Mouse (Mus musculus) hindbrain, embryonic 12.5 days (tissue): ENCODE measurements at regions not wholly inside any gene's neighbourhood (a gene's known extent, or its start where the extent isn't known, plus 50 kb on each side); places are given as distances from the start of the nearest gene placed in this dataset.

Experiments used
- ATAC-seq: fragments of 200-750 bp; cut with Nextera tagmentation; 2 replicates; pipeline ENCODE4 v1.8.0; 2017; ENCODE audit warnings: moderate TSS enrichment; ENCODE audit not compliant: low FRiP score
- H3K27ac ChIP-seq: fragments of 300-500 bp; sonication (generic); 2 replicates; pipeline ENCODE4 v1.5.1; 2016; ENCODE audit warnings: mild to moderate bottlenecking
- H3K27me3 ChIP-seq: fragments of 300-500 bp; sonication (generic); 2 replicates; pipeline ENCODE4 v1.6.1; 2016; ENCODE audit warnings: mild to moderate bottlenecking
- H3K36me3 ChIP-seq: fragments of 300-500 bp; sonication (generic); 2 replicates; pipeline ENCODE4 v1.6.1; 2016; ENCODE audit warnings: mild to moderate bottlenecking
- H3K4me1 ChIP-seq: fragments of 300-500 bp; sonication (generic); 2 replicates; pipeline ENCODE4 v1.6.1; 2016
- H3K4me2 ChIP-seq: fragments of 300-500 bp; sonication (generic); replicated peaks from 2 replicates; pipeline ENCODE4 v1.6.1; 2016; ENCODE audit warnings: mild to moderate bottlenecking
- H3K4me3 ChIP-seq: fragments of 300-500 bp; sonication (generic); 2 replicates; pipeline ENCODE4 v1.5.1; 2016; ENCODE audit warnings: mild to moderate bottlenecking
- H3K9ac ChIP-seq: fragments of 300-500 bp; sonication (generic); 2 replicates; pipeline ENCODE4 v1.6.1; 2016; ENCODE audit warnings: mild to moderate bottlenecking, moderate library complexity
- H3K9me3 ChIP-seq: fragments of 300-500 bp; sonication (generic); replicated peaks from 2 replicates; pipeline ENCODE4 v1.6.1; 2016; ENCODE audit warnings: mild to moderate bottlenecking
- WGBS: fragments of 180-500 bp; shearing (Covaris S2); methylation state at CpG from one replicate; pipeline ENCODE4 v1.1.7; 2016; 5-methylcytosine and 5-hydroxymethylcytosine counted together

- Histone ChIP-seq H3K9me3 (no peaks in the 10 kb centered on the region), H3K9ac (no peak overlapping the region), H3K36me3 (no peaks in the 10 kb centered on the region), H3K4me1 (no peaks in the 10 kb centered on the region), H3K4me3 (no peak overlapping the region), H3K4me2 (no peak overlapping the region), H3K27me3 (no peaks in the 10 kb centered on the region), H3K27ac (no peak overlapping the region)
- ATAC-seq = no peak
- WGBS = 85% methylated on average over 2 of the region's 2 CpGs
These were observed 149.9 kb downstream of the Map2k4 start for GRCm38 (mm10) chr11:65638211-65638610.

GRCm38 (mm10) chr11:65637206-65637605 lies 150.9 kb downstream of the Map2k4 start:
- Histone ChIP-seq H3K9me3 (no peaks in the 10 kb centered on the region), H3K27me3 (no peaks in the 10 kb centered on the region), H3K27ac (no peak overlapping the region), H3K9ac (no peak overlapping the region), H3K4me2 (no peak overlapping the region), H3K4me3 (no peak overlapping the region), H3K4me1 (no peaks in the 10 kb centered on the region), H3K36me3 (no peaks in the 10 kb centered on the region)
- WGBS = 81% methylated on average over 3 of the region's 3 CpGs
- no peak for ATAC-seq

GRCm38 (mm10) chr11:65635307-65635706 lies 152.8 kb downstream of the Map2k4 start:
- Histone ChIP-seq H3K9me3 (no peaks in the 10 kb centered on the region), H3K36me3 (no peaks in the 10 kb centered on the region), H3K9ac (no peak overlapping the region), H3K4me2 (no peak overlapping the region), H3K27me3 (no peaks in the 10 kb centered on the region), H3K4me1 (no peaks in the 10 kb centered on the region), H3K4me3 (no peak overlapping the region), H3K27ac (no peak overlapping the region)
- ATAC-seq = no peak
- WGBS = 83% methylated on average over 4 of the region's 4 CpGs

GRCm38 (mm10) chr11:65631164-65631563 lies 156.9 kb downstream of the Map2k4 start:
- 79% methylated on average over 3 of the region's 3 CpGs for WGBS
- ATAC-seq = no peak

GRCm38 (mm10) chr11:65630436-65630835 lies 157.7 kb downstream of the Map2k4 start:
- 53% methylated on average over 1 of the region's 1 CpGs for WGBS
- no peak overlapping the region for H3K9ac ChIP-seq
- no peaks in the 10 kb centered on the region for H3K9me3 ChIP-seq
- no peak overlapping the region for H3K4me2 ChIP-seq
- no peaks in the 10 kb centered on the region for H3K4me1 ChIP-seq
- H3K4me3 ChIP-seq = no peak overlapping the region
- no peaks in the 10 kb centered on the region for H3K27me3 ChIP-seq
- no peak for ATAC-seq
- no peaks in the 10 kb centered on the region for H3K36me3 ChIP-seq
- no peak overlapping the region for H3K27ac ChIP-seq

More at GRCm38 (mm10) chr11:65631164-65631563, 156.9 kb downstream of the Map2k4 start:
- H3K36me3 ChIP-seq = no peaks in the 10 kb centered on the region
- no peak overlapping the region for H3K4me2 ChIP-seq
- no peak overlapping the region for H3K27ac ChIP-seq
- H3K4me1 ChIP-seq = no peaks in the 10 kb centered on the region
- no peaks in the 10 kb centered on the region for H3K9me3 ChIP-seq
- no peak overlapping the region for H3K9ac ChIP-seq
- H3K4me3 ChIP-seq = no peak overlapping the region
- no peaks in the 10 kb centered on the region for H3K27me3 ChIP-seq

GRCm38 (mm10) chr11:65629320-65629719 lies 158.8 kb downstream of the Map2k4 start:
- no peaks in the 10 kb centered on the region for H3K27me3 ChIP-seq
- no peak for ATAC-seq
- 95% methylated on average over 5 of the region's 5 CpGs for WGBS
- H3K27ac ChIP-seq = no peak overlapping the region
- H3K4me3 ChIP-seq = no peak overlapping the region
- H3K4me1 ChIP-seq = no peaks in the 10 kb centered on the region
- no peak overlapping the region for H3K9ac ChIP-seq
- no peak overlapping the region for H3K4me2 ChIP-seq
- H3K36me3 ChIP-seq = no peaks in the 10 kb centered on the region
- no peaks in the 10 kb centered on the region for H3K9me3 ChIP-seq

GRCm38 (mm10) chr11:65618976-65619375 lies 169.1 kb downstream of the Map2k4 start:
- Histone ChIP-seq H3K27me3 (no peaks in the 10 kb centered on the region), H3K4me1 (no peaks in the 10 kb centered on the region), H3K9ac (no peak overlapping the region), H3K9me3 (no peaks in the 10 kb centered on the region), H3K4me2 (no peak overlapping the region), H3K27ac (no peak overlapping the region), H3K36me3 (no peaks in the 10 kb centered on the region), H3K4me3 (no peak overlapping the region)
- WGBS = 89% methylated on average over 4 of the region's 4 CpGs
- no peak for ATAC-seq

GRCm38 (mm10) chr11:65610536-65610935 lies 177.6 kb downstream of the Map2k4 start:
- Histone ChIP-seq H3K4me1 (no peaks in the 10 kb centered on the region), H3K4me2 (no peak overlapping the region), H3K9me3 (no peaks in the 10 kb centered on the region), H3K36me3 (no peaks in the 10 kb centered on the region), H3K27ac (no peak overlapping the region), H3K27me3 (no peaks in the 10 kb centered on the region), H3K9ac (no peak overlapping the region), H3K4me3 (no peak overlapping the region)
- ATAC-seq = no peak
- 92% methylated on average over 3 of the region's 3 CpGs for WGBS

GRCm38 (mm10) chr11:65609056-65609455 lies 179.0 kb downstream of the Map2k4 start:
- H3K4me2 ChIP-seq = no peak overlapping the region
- H3K27me3 ChIP-seq = no peaks in the 10 kb centered on the region
- H3K36me3 ChIP-seq = no peaks in the 10 kb centered on the region
- 80% methylated on average over 4 of the region's 4 CpGs for WGBS
- no peaks in the 10 kb centered on the region for H3K4me1 ChIP-seq
- H3K9me3 ChIP-seq = no peaks in the 10 kb centered on the region
- no peak overlapping the region for H3K9ac ChIP-seq
- ATAC-seq = no peak
- H3K4me3 ChIP-seq = no peak overlapping the region
- H3K27ac ChIP-seq = no peak overlapping the region

GRCm38 (mm10) chr11:65597298-65598076 lies 190.6 kb downstream of the Map2k4 start:
- WGBS = 64% methylated on average over 2 of the region's 2 CpGs
- Histone ChIP-seq H3K9me3 (no peaks in the 10 kb centered on the region), H3K9ac (no peak overlapping the region)

GRCm38 (mm10) chr11:65588491-65588890 lies 199.6 kb downstream of the Map2k4 start:
- ATAC-seq = no peak
- Histone ChIP-seq H3K9ac (no peak overlapping the region), H3K4me3 (no peak overlapping the region), H3K9me3 (0 out of 2 replicates have a peak, but pooled peaks cover 3% of the 10 kb centered on the region), H3K4me2 (no peak overlapping the region), H3K27me3 (no peaks in the 10 kb centered on the region), H3K27ac (no peak overlapping the region), H3K4me1 (no peaks in the 10 kb centered on the region), H3K36me3 (no peaks in the 10 kb centered on the region)
- WGBS = 76% methylated on average over 3 of the region's 3 CpGs

More at GRCm38 (mm10) chr11:65597298-65598076, 190.6 kb downstream of the Map2k4 start:
- H3K4me3 ChIP-seq = no peak overlapping the region
- H3K27me3 ChIP-seq = no peaks in the 10 kb centered on the region
- no peaks in the 10 kb centered on the region for H3K4me1 ChIP-seq
- no peaks in the 10 kb centered on the region for H3K36me3 ChIP-seq
- H3K4me2 ChIP-seq = no peak overlapping the region
- no peak overlapping the region for H3K27ac ChIP-seq
- no peak for ATAC-seq

- no peak overlapping the region for H3K4me3 ChIP-seq
- no peaks in the 10 kb centered on the region for H3K4me1 ChIP-seq
- H3K27ac ChIP-seq = no peak overlapping the region
- no peak overlapping the region for H3K9ac ChIP-seq
- H3K4me2 ChIP-seq = no peak overlapping the region
- no peak for ATAC-seq
- 89% methylated on average over 9 of the region's 9 CpGs for WGBS
- no peaks in the 10 kb centered on the region for H3K36me3 ChIP-seq
- H3K9me3 ChIP-seq = no peaks in the 10 kb centered on the region
- H3K27me3 ChIP-seq = no peaks in the 10 kb centered on the region
These were observed 220.3 kb downstream of the Map2k4 start for GRCm38 (mm10) chr11:65567831-65568230.

GRCm38 (mm10) chr11:65558236-65558635 lies 229.9 kb downstream of the Map2k4 start:
- H3K27me3 ChIP-seq = no peaks in the 10 kb centered on the region
- no peaks in the 10 kb centered on the region for H3K9me3 ChIP-seq
- no peaks in the 10 kb centered on the region for H3K36me3 ChIP-seq
- H3K27ac ChIP-seq = no peak overlapping the region
- ATAC-seq = no peak
- H3K4me3 ChIP-seq = no peak overlapping the region
- 75% methylated on average over 4 of the region's 4 CpGs for WGBS
- no peak overlapping the region for H3K4me2 ChIP-seq
- H3K4me1 ChIP-seq = no peaks in the 10 kb centered on the region
- no peak overlapping the region for H3K9ac ChIP-seq
